Mouse (Mus musculus) stomach, postnatal 0 days (tissue): ENCODE results near the gene Dock1.

Experiments used
- CTCF ChIP-seq: IDR thresholded peaks from 2 replicates; pipeline ENCODE4 v1.5.1; 2016; ENCODE audit warnings: antibody characterized with exemption, low read depth, mild to moderate bottlenecking, moderate library complexity
- EP300 ChIP-seq: optimal IDR thresholded peaks from 2 replicates; pipeline ENCODE3; 2016; ENCODE audit warnings: antibody characterized with exemption

GRCm38 (mm10) chr7:135203920-135204319, 533.5 kb downstream of the Dock1 start:
- TF ChIP-seq CTCF = no peak
- no peak for TF ChIP-seq EP300
